Mouse (Mus musculus): ENCODE results near the gene Usf2.
"Not testable (repeated sequence)": the region's sequence is repeated elsewhere in the genome, so short reads cannot be mapped to it uniquely, and the experiment has no call there.

Gene Usf2

GRCm38 (mm10) chr7:30958109-30958865 lies 1.7 kb upstream of the Usf2 start:
- DNase-seq (ENCODE audit: low read depth): no peak

- peak; percentile 78 for DNase-seq (ENCODE audit: low read depth)
Observed at GRCm38 (mm10) chr7:30957367-30957783, 772 bp upstream of the Usf2 start.

GRCm38 (mm10) chr7:30956357-30956751 lies 249 bp downstream of the Usf2 start:
- DNase-seq (ENCODE audit: low read depth): no peak

- DNase-seq (ENCODE audit: low read depth): no peak
Observed at GRCm38 (mm10) chr7:30955584-30956356, 833 bp downstream of the Usf2 start.

GRCm38 (mm10) chr7:30954971-30955520 lies 1.6 kb downstream of the Usf2 start:
- DNase-seq (ENCODE audit: low read depth): no peak

GRCm38 (mm10) chr7:30954036-30954435 lies 2.6 kb downstream of the Usf2 start:
- DNase-seq (ENCODE audit: low read depth): no peak

GRCm38 (mm10) chr7:30953459-30953858 lies 3.1 kb downstream of the Usf2 start:
- DNase-seq (ENCODE audit: low read depth): no peak

GRCm38 (mm10) chr7:30952441-30953265 lies 4.0 kb downstream of the Usf2 start:
- DNase-seq (ENCODE audit: low read depth): no peak

GRCm38 (mm10) chr7:30949902-30950301 lies 6.7 kb downstream of the Usf2 start:
- not testable (repeated sequence) for DNase-seq (ENCODE audit: low read depth)

GRCm38 (mm10) chr7:30945876-30946275 lies 10.7 kb downstream of the Usf2 start:
- no peak for DNase-seq (ENCODE audit: low read depth)

GRCm38 (mm10) chr7:30945466-30945865 lies 11.1 kb downstream of the Usf2 start:
- not testable (repeated sequence) for DNase-seq (ENCODE audit: low read depth)

- DNase-seq (ENCODE audit: low read depth): not testable (repeated sequence)
Observed at GRCm38 (mm10) chr7:30944706-30945105, 11.9 kb downstream of the Usf2 start.

- DNase-seq (ENCODE audit: low read depth): no peak
Observed at GRCm38 (mm10) chr7:30943909-30944635, 12.5 kb downstream of the Usf2 start, which contains the start of gene Hamp. TSS of gene Hamp (minus strand) at chr7:30944032.

- DNase-seq (ENCODE audit: low read depth): not testable (repeated sequence)
Observed at GRCm38 (mm10) chr7:30942365-30942764, 14.2 kb downstream of the Usf2 start.

- DNase-seq (ENCODE audit: low read depth): not testable (repeated sequence)
Observed at GRCm38 (mm10) chr7:30940070-30940469, 16.5 kb downstream of the Usf2 start.

GRCm38 (mm10) chr7:30935422-30936099 lies 21.0 kb downstream of the Usf2 start:
- not testable (repeated sequence) for DNase-seq (ENCODE audit: low read depth)

GRCm38 (mm10) chr7:30924581-30924980 lies 32.0 kb downstream of the Usf2 start, which contains the start of gene Hamp2:
TSS of gene Hamp2 (minus strand) at chr7:30924681.
- DNase-seq (ENCODE audit: low read depth): not testable (repeated sequence)

GRCm38 (mm10) chr7:30924071-30924470 lies 32.5 kb downstream of the Usf2 start:
- no peak for DNase-seq (ENCODE audit: low read depth)

GRCm38 (mm10) chr7:30922490-30922889 lies 34.1 kb downstream of the Usf2 start:
- not testable (repeated sequence) for DNase-seq (ENCODE audit: low read depth)

- DNase-seq (ENCODE audit: low read depth): peak; percentile 30
Observed at GRCm38 (mm10) chr7:30920217-30920616, 36.4 kb downstream of the Usf2 start.
